Mouse (Mus musculus) heart, adult 2 months (tissue): ENCODE results near the gene Birc6. TPM values are rescaled to one million over a fixed set of nuclear protein-coding genes. Genes with fewer than 3 reads are reported as not detected.
A peak's percentile ranks its signal among the peaks of the same experiment; 100 is the strongest.

ENCODE experiments used
- DNase-seq, 2 experiments: peaks; one replicate each; pipeline ENCODE4 v3.0.0; 2021
- H3K27ac ChIP-seq: fragments of 200-600 bp; 2 replicates; pipeline ENCODE4 v1.8.1; 2022
- H3K27me3 ChIP-seq: fragments of 200-500 bp; 2 replicates; pipeline ENCODE4 v1.6.1; 2012; ENCODE audit warnings: mild to moderate bottlenecking, low read length, inconsistent platforms, mixed read lengths; ENCODE audit not compliant: control insufficient read depth, insufficient read depth
- H3K36me3 ChIP-seq: fragments of 200-500 bp; 2 replicates; pipeline ENCODE4 v1.6.1; 2012; ENCODE audit warnings: low read length, inconsistent platforms; ENCODE audit not compliant: control insufficient read depth, insufficient read depth
- H3K4me1 ChIP-seq: fragments of 200-500 bp; 2 replicates; pipeline ENCODE4 v1.6.1; 2011; ENCODE audit warnings: low read length; ENCODE audit not compliant: control insufficient read depth, insufficient read depth
- H3K4me3 ChIP-seq: fragments of 200-600 bp; 2 replicates; pipeline ENCODE4 v1.8.1; 2022
- H3K79me2 ChIP-seq: fragments of 200-500 bp; replicated peaks from 2 replicates; pipeline ENCODE4 v1.6.1; 2012; ENCODE audit warnings: mild to moderate bottlenecking, inconsistent platforms, low read length, moderate library complexity, mixed read lengths; ENCODE audit not compliant: control insufficient read depth, insufficient read depth
- H3K9ac ChIP-seq: fragments of 200-500 bp; 2 replicates; pipeline ENCODE4 v1.6.1; 2012; ENCODE audit warnings: low read depth, mild to moderate bottlenecking, control low read depth, inconsistent platforms, low read length, mixed read lengths
- CTCF ChIP-seq: fragments of 200-600 bp; IDR thresholded peaks from 2 replicates; pipeline ENCODE4 v1.8.1; 2022; ENCODE audit warnings: antibody characterized with exemption, mild to moderate bottlenecking, moderate library complexity
- EP300 ChIP-seq: fragments of 200-500 bp; IDR thresholded peaks from 2 replicates; pipeline ENCODE4 v1.6.1; 2011; ENCODE audit warnings: low read depth, low read length, control low read depth; ENCODE audit not compliant: insufficient read depth
- POLR2A ChIP-seq: fragments of 200-500 bp; IDR thresholded peaks from 2 replicates; pipeline ENCODE4 v1.6.1; 2011; ENCODE audit warnings: mild to moderate bottlenecking, low read depth, low read length, control low read depth; ENCODE audit not compliant: insufficient read depth
- WGBS: fragments of 180-500 bp; shearing (Covaris S2); methylation state at CpG from one replicate; pipeline ENCODE4 v1.1.7; 2018; 5-methylcytosine and 5-hydroxymethylcytosine counted together
- intact Hi-C: fragments of 180-260 bp; cut with DNase I; formaldehyde crosslinking; loops from one replicate; pipeline ENCODE4 v1.15.1; 2025
- polyA plus RNA-seq: library from polyadenylated mRNA; depleted of rRNA; stranded (reverse); fragments of >200 nt; gene quantifications from 2 replicates; pipeline ENCODE4 v1.2.3, GENCODE M21; 2012
- total RNA-seq, 2 experiments: library from RNA; stranded (reverse); gene quantifications; 2 replicates each; pipeline ENCODE4 v1.2.3; 2021

Birc6 gene
- total and polyA plus RNA-seq, 3 experiments: 42.7 to 65.9 (median 60.5) TPM

- H3K27me3 ChIP-seq: no peaks in the 10 kb centered on the region
- intact Hi-C loops: no loop called here
- no peak overlapping the region for H3K27ac ChIP-seq
- no peaks in the 10 kb centered on the region; the same call in 1 of the 2 replicates for H3K79me2 ChIP-seq
- WGBS: 83% methylated on average over 4 of the region's 4 CpGs
- H3K36me3 ChIP-seq: peaks cover 16% of the 10 kb centered on the region
- TF ChIP-seq CTCF (no peak), POLR2A (no peak), EP300 (no peak)
- no peaks in the 10 kb centered on the region for H3K4me1 ChIP-seq
- H3K9ac ChIP-seq: no peak overlapping the region
- no peak overlapping the region for H3K4me3 ChIP-seq
- DNase-seq: no peak
Observed at GRCm38 (mm10) chr17:74500204-74500603, 27.9 kb upstream of the Birc6 start.

GRCm38 (mm10) chr17:74501085-74501484 is 27.0 kb upstream of the Birc6 start:
- DNase-seq: no peak
- intact Hi-C loops: no loop called here
- no peaks in the 10 kb centered on the region for H3K79me2 ChIP-seq
- no peak overlapping the region for H3K4me3 ChIP-seq
- no peaks in the 10 kb centered on the region for H3K4me1 ChIP-seq
- H3K9ac ChIP-seq: no peak overlapping the region
- H3K36me3 ChIP-seq: peaks cover 9% of the 10 kb centered on the region
- no peak overlapping the region for H3K27ac ChIP-seq
- TF ChIP-seq POLR2A (no peak), EP300 (no peak), CTCF (no peak)
- no peaks in the 10 kb centered on the region for H3K27me3 ChIP-seq

DNA sequence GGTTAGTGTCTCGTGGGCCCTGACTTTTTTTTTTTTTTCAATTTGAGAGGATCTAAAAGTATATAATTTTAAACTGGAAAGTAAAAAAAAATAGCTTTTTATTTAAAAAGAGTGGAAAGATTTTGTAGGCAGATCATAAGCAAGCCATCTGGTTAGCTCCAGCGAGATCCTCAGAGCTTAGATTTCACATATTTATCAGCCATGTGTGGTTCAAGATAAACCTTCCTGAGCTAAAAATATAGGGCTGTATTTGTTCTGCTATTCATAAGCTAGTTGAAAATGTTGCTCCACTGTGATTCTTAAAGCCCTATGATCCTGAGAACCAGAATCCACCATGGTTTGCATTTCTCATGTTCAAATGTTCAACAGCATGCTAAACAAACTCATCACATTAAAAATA is 20.2 kb upstream of the Birc6 start:
- DNase-seq: no peak
- Histone ChIP-seq H3K27ac (peak overlapping the region; percentile 9; the same call in 1 of the 2 replicates), H3K36me3 (peaks cover 3% of the 10 kb centered on the region; the same call in 1 of the 2 replicates), H3K4me3 (no peak overlapping the region), H3K27me3 (no peaks in the 10 kb centered on the region), H3K9ac (no peak overlapping the region), H3K79me2 (no peaks in the 10 kb centered on the region), H3K4me1 (peaks cover 2% of the 10 kb centered on the region)
- TF ChIP-seq CTCF: no peak
- no peak for TF ChIP-seq EP300
- TF ChIP-seq POLR2A: no peak
- 27% methylated on average over 2 of the region's 2 CpGs for WGBS
- intact Hi-C loops: no loop called here

DNA sequence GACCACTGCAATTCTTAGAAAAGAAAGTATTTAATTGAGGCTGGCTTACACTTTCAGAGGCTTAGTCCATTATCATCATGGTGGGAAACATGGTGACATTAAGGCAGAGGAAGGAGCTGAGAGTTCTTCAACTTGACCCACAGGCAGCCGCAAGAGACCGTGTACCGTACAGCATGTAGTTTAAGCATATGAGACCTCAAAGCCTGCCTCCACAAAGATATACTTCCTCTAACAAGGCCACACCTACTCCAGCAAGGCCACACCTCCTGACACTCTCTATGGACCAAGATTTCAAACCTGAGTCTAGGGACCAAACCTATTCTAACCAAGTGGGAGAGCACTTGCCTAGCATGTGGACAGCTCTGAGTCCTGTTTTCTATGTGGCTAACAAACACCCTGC is 19.5 kb upstream of the Birc6 start:
- no peaks in the 10 kb centered on the region for H3K27me3 ChIP-seq
- peaks cover 3% of the 10 kb centered on the region; the same call in 1 of the 2 replicates for H3K36me3 ChIP-seq
- H3K4me3 ChIP-seq: no peak overlapping the region
- H3K27ac ChIP-seq: no peak overlapping the region
- H3K4me1 ChIP-seq: peaks cover 2% of the 10 kb centered on the region
- H3K9ac ChIP-seq: no peak overlapping the region
- no peaks in the 10 kb centered on the region for H3K79me2 ChIP-seq
- TF ChIP-seq CTCF (no peak), POLR2A (no peak), EP300 (no peak)
- DNase-seq: no peak
- intact Hi-C loops: no loop called here
- WGBS: 89% methylated on average over 3 of the region's 3 CpGs

DNA sequence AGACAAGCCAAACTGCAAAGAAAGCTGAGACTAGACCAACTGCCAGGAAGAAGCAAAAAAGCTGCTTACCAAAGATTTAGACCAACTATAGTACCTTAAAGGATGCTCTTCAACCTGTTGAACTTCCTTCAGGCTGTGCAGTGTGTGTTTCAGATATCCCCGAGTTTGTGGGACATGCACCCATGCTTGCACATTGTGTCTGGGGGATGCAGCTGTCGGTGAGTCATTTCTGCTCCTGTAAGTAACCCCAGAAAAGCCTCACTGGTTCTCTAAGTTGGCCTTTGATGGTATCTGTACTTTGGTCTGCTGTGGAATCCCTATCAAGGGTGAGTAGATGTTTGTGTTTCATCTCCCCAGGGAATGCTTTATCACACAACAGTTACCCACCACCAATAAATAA is 15.8 kb upstream of the Birc6 start:
- no peak for TF ChIP-seq CTCF
- no peak for TF ChIP-seq EP300
- TF ChIP-seq POLR2A: no peak
- no peak overlapping the region for H3K9ac ChIP-seq
- no peaks in the 10 kb centered on the region for H3K79me2 ChIP-seq
- intact Hi-C loops: no loop called here
- H3K36me3 ChIP-seq: no peaks in the 10 kb centered on the region
- no peak for DNase-seq
- H3K4me3 ChIP-seq: no peak overlapping the region
- H3K4me1 ChIP-seq: peaks cover 2% of the 10 kb centered on the region
- H3K27me3 ChIP-seq: no peaks in the 10 kb centered on the region
- no peak overlapping the region for H3K27ac ChIP-seq
- 71% methylated on average over 2 of the region's 2 CpGs for WGBS

DNA sequence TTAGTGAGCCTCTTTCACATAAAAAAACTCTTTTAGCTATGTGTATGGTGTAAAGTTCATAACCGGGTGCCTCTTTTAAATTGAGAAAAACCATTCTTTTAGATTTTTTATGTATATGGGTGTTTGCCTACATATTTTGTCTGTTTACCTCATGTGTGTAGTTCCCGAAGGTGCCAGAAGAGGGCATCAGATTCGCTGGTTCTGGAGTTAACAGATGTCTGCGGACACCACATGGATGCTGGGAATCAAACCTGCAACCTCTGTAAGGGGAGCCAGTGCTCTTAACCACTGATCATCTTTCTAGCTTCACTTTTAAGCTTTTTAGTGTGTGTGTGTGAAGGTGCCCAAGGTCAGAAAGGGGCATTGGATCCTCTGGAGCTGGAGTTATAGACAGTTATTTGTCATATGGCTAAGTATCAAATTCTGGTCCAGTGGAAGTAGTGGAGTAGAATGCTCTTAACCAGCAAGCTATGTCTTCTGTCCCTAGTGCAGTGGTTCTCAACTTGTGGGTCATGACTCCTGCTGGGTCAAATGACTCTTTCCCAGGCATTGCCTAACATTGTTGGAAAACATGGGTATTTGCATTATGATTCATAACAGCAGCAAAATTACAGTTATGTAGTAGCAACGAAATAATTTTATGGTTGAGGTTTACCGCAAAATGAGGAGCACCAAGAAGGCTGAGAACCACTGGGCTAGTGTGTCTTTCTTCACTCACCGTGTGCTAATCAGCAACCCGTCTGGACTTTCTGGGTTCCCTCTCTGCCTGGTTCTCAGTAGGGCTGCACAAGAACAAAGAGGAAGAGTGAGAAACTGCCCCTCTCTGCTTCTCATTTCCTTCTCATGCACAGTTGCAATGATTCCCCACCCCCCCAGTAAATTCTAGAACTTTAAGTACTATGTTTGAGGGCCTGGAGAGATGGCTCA is 5.0 kb upstream of the Birc6 start:
- H3K27ac ChIP-seq: no peak overlapping the region
- no peak for DNase-seq
- H3K4me3 ChIP-seq: no peak overlapping the region
- TF ChIP-seq CTCF (no peak), EP300 (no peak), POLR2A (no peak)
- H3K4me1 ChIP-seq: no peaks in the 10 kb centered on the region
- H3K9ac ChIP-seq: no peak overlapping the region
- no peaks in the 10 kb centered on the region for H3K27me3 ChIP-seq
- 85% methylated on average over 8 of the region's 8 CpGs for WGBS
- peaks cover 3% of the 10 kb centered on the region for H3K36me3 ChIP-seq
- no peaks in the 10 kb centered on the region for H3K79me2 ChIP-seq
- intact Hi-C loops: no loop called here
